Mouse (Mus musculus) right cerebral cortex, postnatal 4 days (tissue): ENCODE data around the gene Nabp2.

Experiments
- DNase-seq: peaks from one replicate; pipeline ENCODE4 v3.0.0-alpha.2; 2022

Nabp2 gene

GRCm38 (mm10) chr10:128382482-128382881 is 28.8 kb downstream of the Nabp2 start:
- no peak for DNase-seq

GRCm38 (mm10) chr10:128380565-128380964 is 30.7 kb downstream of the Nabp2 start:
- DNase-seq: no peak

- DNase-seq: no peak
Observed at GRCm38 (mm10) chr10:128379260-128379659, 32.0 kb downstream of the Nabp2 start.

GRCm38 (mm10) chr10:128378462-128378861 is 32.8 kb downstream of the Nabp2 start:
- DNase-seq: no peak

GRCm38 (mm10) chr10:128377940-128378448 is 33.3 kb downstream of the Nabp2 start:
- DNase-seq: no peak

- DNase-seq: peak; percentile 62
Observed at GRCm38 (mm10) chr10:128377222-128377939, 33.9 kb downstream of the Nabp2 start.

GRCm38 (mm10) chr10:128376455-128377211 is 34.7 kb downstream of the Nabp2 start, which contains the start of gene Ankrd52:
Gene Ankrd52, plus strand, starts transcription at chr10:128377115.
- peak; percentile 88 for DNase-seq

GRCm38 (mm10) chr10:128376099-128376454 is 35.2 kb downstream of the Nabp2 start:
- no peak for DNase-seq

GRCm38 (mm10) chr10:128374393-128374792 is 36.9 kb downstream of the Nabp2 start:
- DNase-seq: no peak

- DNase-seq: no peak
Observed at GRCm38 (mm10) chr10:128372989-128373748, 38.1 kb downstream of the Nabp2 start.

- no peak for DNase-seq
Observed at GRCm38 (mm10) chr10:128372142-128372541, 39.1 kb downstream of the Nabp2 start.

GRCm38 (mm10) chr10:128370601-128371000 is 40.7 kb downstream of the Nabp2 start:
- DNase-seq: no peak

GRCm38 (mm10) chr10:128370021-128370420 is 41.3 kb downstream of the Nabp2 start:
- DNase-seq: no peak

- no peak for DNase-seq
Observed at GRCm38 (mm10) chr10:128369599-128369998, 41.7 kb downstream of the Nabp2 start.

- no peak for DNase-seq
Observed at GRCm38 (mm10) chr10:128369218-128369543, 42.1 kb downstream of the Nabp2 start.

- peak; percentile 81 for DNase-seq
Observed at GRCm38 (mm10) chr10:128368402-128369217, 42.7 kb downstream of the Nabp2 start, which contains the start of gene Coq10a. Gene Coq10a, minus strand, starts transcription at chr10:128368997.

- DNase-seq: no peak
Observed at GRCm38 (mm10) chr10:128367899-128368401, 43.3 kb downstream of the Nabp2 start.

- no peak for DNase-seq
Observed at GRCm38 (mm10) chr10:128362568-128362967, 48.7 kb downstream of the Nabp2 start.

- no peak for DNase-seq
Observed at GRCm38 (mm10) chr10:128361836-128362235, 49.5 kb downstream of the Nabp2 start.

- DNase-seq: no peak
Observed at GRCm38 (mm10) chr10:128359226-128359625, 52.1 kb downstream of the Nabp2 start.

GRCm38 (mm10) chr10:128358796-128359195 is 52.5 kb downstream of the Nabp2 start:
- peak; percentile 60 for DNase-seq
